In genomic region chr1:86650272-86650671, GRCm38 (mm10) we compare ENCODE assay signal across 8 mouse cellular contexts. TPM values are rescaled to one million over a fixed set of nuclear protein-coding genes. Genes with fewer than 3 reads are reported as not detected.
DNase-seq lines count a peak whose midpoint lies in the region; ATAC-seq and TF ChIP-seq lines count a peak whose summit lies in the region.

No protein-coding gene starts in this region.

- peaks cover 22% of the 10 kb centered on the region for H3K27me3 ChIP-seq in G1E (ENCODE audit: insufficient read depth, low read length)

- ATAC-seq in CD4-positive, CD25-positive, alpha-beta regulatory T cell, adult 4 months: no peak
- ATAC-seq in G1E (ENCODE audit: extremely low read depth, insufficient number of reproducible peaks, low FRiP score, poor library complexity, severe bottlenecking): no peak
- ATAC-seq in megakaryocyte progenitor cell, adult 5-6 weeks (replicated peaks; ENCODE audit: poor library complexity): peak; percentile 82

- H3K36me3 ChIP-seq in G1E (replicated peaks): no peaks in the 10 kb centered on the region

- H3K9me3 ChIP-seq in G1E (replicated peaks): no peaks in the 10 kb centered on the region

- DNase-seq in CD4-positive, CD25-positive, alpha-beta regulatory T cell, adult 2 months (ENCODE audit: low read depth, low spot score): peak; percentile 77
- peak; percentile 75 for DNase-seq in G1E (ENCODE audit: low spot score)
- peak; percentile 51 for DNase-seq in cerebellum, adult 11-12 months
- DNase-seq in frontal cortex, postnatal 25 days (ENCODE audit: low spot score in 2 of 2): peak; percentile 32 to 72
- peak; percentile 63 to 87 for DNase-seq in layer of hippocampus, postnatal 25 days (ENCODE audit: extremely low spot score in 1 of 2, low spot score in 1 of 2)
- DNase-seq in spleen, adult 18-20 months: peak; percentile 17 to 65

- peak; percentile 98 for TF ChIP-seq CTCF in G1E (IDR thresholded peaks at IDR 0.05; ENCODE audit: low read depth, low read length)

- H3K4me1 ChIP-seq in G1E (ENCODE audit: insufficient read depth, low read depth, low read length): 0 out of 2 replicates have a peak, but pooled peaks cover 2% of the 10 kb centered on the region

- no peak overlapping the region for H3K4me3 ChIP-seq in G1E (ENCODE audit: low read depth, low read length)

RNA-seq across cellular contexts. Expression of gene Nppc, which starts 20.1 kb away (rescaled TPM):
- not detected for polyA plus RNA-seq in CD4-positive, CD25-positive, alpha-beta regulatory T cell, adult 4 months (2017; shearing (Covaris generic))
- total RNA-seq in G1E (2014; fragmentation: Nextera tagmentation): not detected in 2 replicates
- total RNA-seq in G1E (2017): not detected in 2 replicates
- polyA plus RNA-seq in G1E (2012): not detected in 2 replicates
- total RNA-seq in layer of hippocampus, postnatal 25 days (2021): 1 to 10 TPM; 5.7 to 9.5 TPM
- not detected in 2 replicates for total RNA-seq in megakaryocyte progenitor cell, adult 5-6 weeks (2015)
- total RNA-seq in megakaryocyte progenitor cell, adult 5-6 weeks (2017): 0.41 TPM in 1 of 2 replicates, not detected in the other

RNA-seq across cellular contexts. Expression of gene Dis3l2, which starts 53.3 kb away (rescaled TPM):
- polyA plus RNA-seq in CD4-positive, CD25-positive, alpha-beta regulatory T cell, adult 4 months (2017; shearing (Covaris generic)): 10 to 100 TPM; 22.8 to 35.5 TPM
- total RNA-seq in G1E (2014; fragmentation: Nextera tagmentation) (31.5 and 32.5 TPM in 2 replicates), G1E (2017) (41.8 and 44.3 TPM in 2 replicates)
- 9.2 and 11.6 TPM in 2 replicates for polyA plus RNA-seq in G1E (2012)
- total RNA-seq in layer of hippocampus, postnatal 25 days (2021): 10 to 100 TPM; 24.0 to 27.1 TPM
- total RNA-seq in megakaryocyte progenitor cell, adult 5-6 weeks (2015): 13.7 and 15.6 TPM in 2 replicates
- total RNA-seq in megakaryocyte progenitor cell, adult 5-6 weeks (2017): 14.4 and 20.7 TPM in 2 replicates

Comparison
In these comparisons a context has a peak if more than half of its experiments do, and no peak if none do; other contexts are left out.
1. RNA of gene Nppc, which starts 20.1 kb away (total RNA-seq): 5.7 to 9.5 TPM in layer of hippocampus, postnatal 25 days; not detected in G1E and 0.41 TPM in megakaryocyte progenitor cell, adult 5-6 weeks; every median in the first group is over 4 times any median in the second.
2. Peak in every context shown above with its lines, with median percentiles within 50 percentile points of each other: DNase-seq.